Mouse (Mus musculus) adrenal gland, adult 8-10 months (tissue): ENCODE measurements around the gene Efemp2. TPM values are rescaled to one million over a fixed set of nuclear protein-coding genes. Genes with fewer than 3 reads are reported as not detected.

Experiments
- DNase-seq: peaks from one replicate; pipeline ENCODE4 v3.0.0; 2022
- total RNA-seq, 4 experiments: library from RNA; stranded (reverse); gene quantifications; 2 replicates each; pipeline ENCODE4 v1.2.4; 2022

Efemp2 gene
- total RNA-seq, 4 experiments from 2014 or later = 64.9 to 173 (median 105) TPM

- no peak for DNase-seq
Measured at GRCm38 (mm10) chr19:5503687-5504086, 29.9 kb downstream of the Efemp2 start, which contains the start of gene 1700020D05Rik. Gene 1700020D05Rik, minus strand, starts transcription at chr19:5503787.

GRCm38 (mm10) chr19:5510031-5511026, 36.6 kb downstream of the Efemp2 start, which contains the start of gene Snx32:
Gene Snx32, minus strand, starts transcription at chr19:5510538.
- peak; percentile 99 for DNase-seq

- no peak for DNase-seq
Measured at GRCm38 (mm10) chr19:5511074-5511632, 37.4 kb downstream of the Efemp2 start.

GRCm38 (mm10) chr19:5512091-5513004, 38.6 kb downstream of the Efemp2 start:
- no peak for DNase-seq

- no peak for DNase-seq
Measured at GRCm38 (mm10) chr19:5513005-5513349, 39.2 kb downstream of the Efemp2 start.

- no peak for DNase-seq
Measured at GRCm38 (mm10) chr19:5515840-5516777, 42.4 kb downstream of the Efemp2 start.

- DNase-seq = no peak
Measured at GRCm38 (mm10) chr19:5516906-5517505, 43.3 kb downstream of the Efemp2 start.

GRCm38 (mm10) chr19:5518721-5519120, 45.0 kb downstream of the Efemp2 start:
- no peak for DNase-seq

GRCm38 (mm10) chr19:5525204-5525603, 51.5 kb downstream of the Efemp2 start:
- DNase-seq = no peak

- peak; percentile 93 for DNase-seq
Measured at GRCm38 (mm10) chr19:5529325-5530137, 55.8 kb downstream of the Efemp2 start.

- no peak for DNase-seq
Measured at GRCm38 (mm10) chr19:5530138-5530524, 56.4 kb downstream of the Efemp2 start.

Other genes with a start within 250 kb of the Efemp2 start
- gene Pacs1, start 200.8 kb upstream of the Efemp2 start, total RNA-seq = 10 to 100 TPM; 23.9 to 35.0 (median 29.7) TPM
- gene Sf3b2, start 178.5 kb upstream of the Efemp2 start, total RNA-seq = 100 to 1,000 TPM; 179 to 198 (median 191) TPM
- gene Gal3st3, start 175.6 kb upstream of the Efemp2 start, total RNA-seq = under 1 TPM; 0.09 to 0.62 (median 0.30) TPM
- gene Catsper1, start 138.2 kb upstream of the Efemp2 start, total RNA-seq = not detected
- gene Cst6, start 124.4 kb upstream of the Efemp2 start, total RNA-seq = 10 to 100 TPM in 2 of 4 experiments, 1 to 10 TPM in 2; 1.2 to 14.6 (median 6.8) TPM
- 10 to 100 TPM; 22.2 to 26.7 (median 25.2) TPM for gene Eif1ad, start 107.2 kb upstream of the Efemp2 start, total RNA-seq
- 100 to 1,000 TPM; 130 to 147 (median 140) TPM for gene Banf1, start 106.8 kb upstream of the Efemp2 start, total RNA-seq
- 100 to 1,000 TPM in 2 of 4 experiments, 10 to 100 TPM in 2; 75.2 to 101 (median 98.6) TPM for gene Sart1, start 85.3 kb upstream of the Efemp2 start, total RNA-seq
- under 1 TPM in 1 of 4 experiments, not detected in 3; 0.17 TPM for gene Tsga10ip, start 71.4 kb upstream of the Efemp2 start, total RNA-seq
- 100 to 1,000 TPM; 272 to 295 (median 289) TPM for gene Drap1, start 49.0 kb upstream of the Efemp2 start, total RNA-seq
- 10 to 100 TPM; 52.2 to 59.2 (median 52.8) TPM for gene AI837181, start 48.8 kb upstream of the Efemp2 start, total RNA-seq
- under 1 TPM in 3 of 4 experiments, not detected in 1; 0.22 to 0.86 (median 0.56) TPM for gene Fosl1, start 26.4 kb upstream of the Efemp2 start, total RNA-seq
- 10 to 100 TPM in 3 of 4 experiments, 1 to 10 TPM in 1; 8.9 to 12.4 (median 11.4) TPM for gene Ccdc85b, start 16.1 kb upstream of the Efemp2 start, total RNA-seq
- gene Fibp, start 13.3 kb upstream of the Efemp2 start, total RNA-seq = 100 to 1,000 TPM in 2 of 4 experiments, 10 to 100 TPM in 2; 95.6 to 139 (median 110) TPM
- gene Ctsw, start 5.4 kb upstream of the Efemp2 start, total RNA-seq = 1 to 10 TPM; 1.1 to 2.2 (median 1.6) TPM
- gene Mus81, start 14.4 kb downstream of the Efemp2 start, total RNA-seq = 10 to 100 TPM; 25.8 to 40.4 (median 33.8) TPM
- 100 to 1,000 TPM; 711 to 770 (median 737) TPM for gene Cfl1, start 16.5 kb downstream of the Efemp2 start, total RNA-seq
- gene 1700020D05Rik, start 29.8 kb downstream of the Efemp2 start, total RNA-seq = 10 to 100 TPM in 1 of 4 experiments, 1 to 10 TPM in 3; 2.2 to 10.4 (median 5.4) TPM
- 10 to 100 TPM; 13.4 to 35.0 (median 23.9) TPM for gene Snx32, start 36.6 kb downstream of the Efemp2 start, total RNA-seq
- gene Ovol1, start 86.7 kb downstream of the Efemp2 start, total RNA-seq = not detected
- 10 to 100 TPM; 10.8 to 15.7 (median 13.1) TPM for gene Ap5b1, start 94.1 kb downstream of the Efemp2 start, total RNA-seq
- gene Rnaseh2c, start 127.9 kb downstream of the Efemp2 start, total RNA-seq = 100 to 1,000 TPM; 123 to 156 (median 130) TPM
- gene Kat5, start 136.3 kb downstream of the Efemp2 start, total RNA-seq = 10 to 100 TPM; 71.6 to 90.4 (median 76.6) TPM
- gene Rela, start 163.5 kb downstream of the Efemp2 start, total RNA-seq = 100 to 1,000 TPM in 2 of 4 experiments, 10 to 100 TPM in 2; 90.0 to 114 (median 96.4) TPM
- gene Sipa1, start 189.8 kb downstream of the Efemp2 start, total RNA-seq = 10 to 100 TPM; 40.3 to 76.9 (median 57.8) TPM
- gene Map3k11, start 214.8 kb downstream of the Efemp2 start, total RNA-seq = 10 to 100 TPM; 40.8 to 53.6 (median 46.3) TPM
- 100 to 1,000 TPM in 3 of 4 experiments, 10 to 100 TPM in 1; 95.1 to 183 (median 136) TPM for gene Pcnx3, start 215.0 kb downstream of the Efemp2 start, total RNA-seq
- gene Kcnk7, start 230.4 kb downstream of the Efemp2 start, total RNA-seq = not detected